Comparison of ENCODE assay signal across 11 mouse cellular contexts in the genomic region with DNA sequence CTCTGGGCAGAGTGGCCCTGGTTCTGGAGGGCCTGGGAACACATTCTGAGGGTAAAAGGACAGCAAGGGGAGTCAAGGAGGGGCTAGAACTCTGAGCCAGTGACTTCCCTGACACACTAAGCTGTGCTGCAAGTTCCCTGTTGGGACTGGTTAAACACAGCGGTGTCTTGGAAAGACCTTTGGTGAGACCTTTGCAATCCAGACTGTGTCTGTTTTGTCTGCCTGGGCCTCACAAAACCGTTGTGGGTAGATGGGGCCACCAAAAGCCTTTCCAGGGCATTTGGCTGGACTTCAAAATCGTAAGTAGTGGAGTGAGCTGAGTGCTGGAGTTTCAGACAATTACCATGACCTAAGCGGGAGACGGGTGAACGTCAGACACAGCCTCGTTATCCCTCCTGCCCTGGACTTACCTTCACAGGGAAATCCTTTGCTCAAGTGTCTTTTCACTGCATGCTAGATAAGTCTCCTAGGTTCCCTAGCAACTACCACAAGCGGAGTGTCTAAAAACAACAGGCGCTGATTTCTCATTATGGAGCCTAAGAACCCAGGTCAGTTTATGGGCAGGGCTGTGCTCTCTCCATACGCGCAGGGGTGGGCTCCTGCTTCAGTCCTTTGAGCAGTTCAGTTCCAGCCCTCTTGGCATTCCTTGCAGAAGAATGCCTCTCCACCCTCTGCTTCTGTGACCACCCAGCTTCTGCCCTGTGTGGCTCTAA.
DNase-seq lines count a peak whose midpoint lies in the region; ATAC-seq lines count a peak whose summit lies in the region.
"Had no signal": no experiment of that assay in that cellular context is flagged by ENCODE, and none has a peak within 500 bp of the region (broad histone marks: within the 10 kb centered on the region; RNA-seq: fewer than 3 reads in every experiment).

No protein-coding gene starts in this region.

- WGBS in kidney, embryonic 15.5 days = 59% methylated on average over 11 of the region's 11 CpGs
- 14% methylated on average over 11 of the region's 11 CpGs for WGBS in forebrain, embryonic 16.5 days
- WGBS in midbrain, embryonic 14.5 days = 18% methylated on average over 11 of the region's 11 CpGs
- 48% methylated on average over 11 of the region's 11 CpGs for WGBS in intestine, embryonic 15.5 days

- DNase-seq in kidney, postnatal 36 days = peak; percentile 15 to 16
- DNase-seq in cerebellum, adult 9-10 months = peak; percentile 59
- peak; percentile 52 for DNase-seq in midbrain, embryonic 14.5 days
- no peak for DNase-seq in ovary, postnatal 36 days (ENCODE audit: low spot score)
- no peak for DNase-seq in layer of hippocampus, adult 8-10 months (ENCODE audit: low spot score in 2 of 2)
- DNase-seq: kidney, adult 18-20 months had no signal

- no peak for ATAC-seq in kidney, embryonic 15.5 days (replicated peaks; ENCODE audit: low FRiP score)
- ATAC-seq in forebrain, embryonic 16.5 days = peak; percentile 54
- ATAC-seq in midbrain, embryonic 14.5 days (ENCODE audit: low FRiP score, low TSS enrichment) = peak; percentile 37; the same call in 1 of the 2 replicates
- no peak for ATAC-seq in intestine, embryonic 15.5 days
- ATAC-seq: liver, embryonic 12.5 days had no signal

- no peaks in the 10 kb centered on the region for H3K9me3 ChIP-seq in kidney, embryonic 15.5 days (replicated peaks)
- no peaks in the 10 kb centered on the region for H3K9me3 ChIP-seq in forebrain, embryonic 16.5 days (ENCODE audit: control insufficient read depth, low read length)
- H3K9me3 ChIP-seq in midbrain, embryonic 14.5 days (ENCODE audit: control insufficient read depth, low read length) = no peaks in the 10 kb centered on the region
- no peaks in the 10 kb centered on the region for H3K9me3 ChIP-seq in intestine, embryonic 15.5 days
- H3K9me3 ChIP-seq: liver, embryonic 12.5 days had no signal

- H3K4me3 ChIP-seq in kidney, embryonic 15.5 days (replicated peaks) = no peak overlapping the region
- H3K4me3 ChIP-seq in forebrain, embryonic 16.5 days (replicated peaks; ENCODE audit: low read length) = no peak overlapping the region
- no peak overlapping the region for H3K4me3 ChIP-seq in midbrain, embryonic 14.5 days (replicated peaks; ENCODE audit: low read depth, low read length)
- H3K4me3 ChIP-seq in intestine, embryonic 15.5 days (replicated peaks) = no peak overlapping the region
- H3K4me3 ChIP-seq: erythroblast, embryonic 14.5 days; liver, embryonic 12.5 days had no signal

- no peak overlapping the region for H3K4me2 ChIP-seq in kidney, embryonic 15.5 days
- peak overlapping the region; percentile 5; the same call in 1 of the 2 replicates for H3K4me2 ChIP-seq in forebrain, embryonic 16.5 days (ENCODE audit: low read length)
- H3K4me2 ChIP-seq in midbrain, embryonic 14.5 days (ENCODE audit: low read length) = no peak overlapping the region
- no peak overlapping the region for H3K4me2 ChIP-seq in intestine, embryonic 15.5 days (replicated peaks)
- H3K4me2 ChIP-seq: liver, embryonic 12.5 days had no signal

- no peaks in the 10 kb centered on the region for H3K36me3 ChIP-seq in kidney, embryonic 15.5 days
- H3K36me3 ChIP-seq in forebrain, embryonic 16.5 days (ENCODE audit: control insufficient read depth, insufficient read depth) = no peaks in the 10 kb centered on the region
- H3K36me3 ChIP-seq in midbrain, embryonic 14.5 days (ENCODE audit: control insufficient read depth, insufficient read depth, low read length) = no peaks in the 10 kb centered on the region
- H3K36me3 ChIP-seq in intestine, embryonic 15.5 days = no peaks in the 10 kb centered on the region
- H3K36me3 ChIP-seq: liver, embryonic 12.5 days had no signal

- H3K9ac ChIP-seq in kidney, embryonic 15.5 days = no peak overlapping the region
- no peak overlapping the region for H3K9ac ChIP-seq in forebrain, embryonic 16.5 days (replicated peaks; ENCODE audit: low read depth, low read length)
- H3K9ac ChIP-seq in midbrain, embryonic 14.5 days (replicated peaks; ENCODE audit: low read length) = no peak overlapping the region; the same call in 1 of the 2 replicates
- H3K9ac ChIP-seq in intestine, embryonic 15.5 days = no peak overlapping the region
- H3K9ac ChIP-seq: liver, embryonic 12.5 days had no signal

- H3K4me1 ChIP-seq in kidney, embryonic 15.5 days = peaks cover 5% of the 10 kb centered on the region
- H3K4me1 ChIP-seq in forebrain, embryonic 16.5 days (replicated peaks; ENCODE audit: control insufficient read depth, insufficient read depth, low read length) = peaks cover 20% of the 10 kb centered on the region
- H3K4me1 ChIP-seq in midbrain, embryonic 14.5 days (ENCODE audit: control insufficient read depth, insufficient read depth, low read length) = peaks cover 18% of the 10 kb centered on the region
- no peaks in the 10 kb centered on the region for H3K4me1 ChIP-seq in intestine, embryonic 15.5 days (replicated peaks)
- H3K4me1 ChIP-seq: liver, embryonic 12.5 days had no signal

- no peaks in the 10 kb centered on the region for H3K27me3 ChIP-seq in kidney, embryonic 15.5 days
- no peaks in the 10 kb centered on the region for H3K27me3 ChIP-seq in forebrain, embryonic 16.5 days (replicated peaks; ENCODE audit: control insufficient read depth, insufficient read depth, low read length)
- no peaks in the 10 kb centered on the region for H3K27me3 ChIP-seq in midbrain, embryonic 14.5 days (ENCODE audit: control insufficient read depth, insufficient read depth, low read length)
- no peaks in the 10 kb centered on the region for H3K27me3 ChIP-seq in intestine, embryonic 15.5 days (replicated peaks)
- H3K27me3 ChIP-seq: liver, embryonic 12.5 days had no signal

- no peak overlapping the region for H3K27ac ChIP-seq in kidney, embryonic 15.5 days
- no peak overlapping the region; the same call in 1 of the 2 replicates for H3K27ac ChIP-seq in forebrain, embryonic 16.5 days (ENCODE audit: low read length)
- peak overlapping the region; percentile 66; the same call in 1 of the 2 replicates for H3K27ac ChIP-seq in midbrain, embryonic 14.5 days (replicated peaks; ENCODE audit: low read depth, low read length)
- H3K27ac ChIP-seq in intestine, embryonic 15.5 days = no peak overlapping the region
- H3K27ac ChIP-seq: liver, embryonic 12.5 days had no signal

Comparison
In these comparisons a context has a peak if more than half of its experiments do, and no peak if none do; other contexts are left out.
1. DNase-seq: peak in kidney, postnatal 36 days (2 of 2), cerebellum, adult 9-10 months (single experiment) and midbrain, embryonic 14.5 days (single experiment); none in ovary, postnatal 36 days (single experiment) and layer of hippocampus, adult 8-10 months (0 of 2).
2. ATAC-seq: peak in forebrain, embryonic 16.5 days (single experiment) and midbrain, embryonic 14.5 days (single experiment); none in kidney, embryonic 15.5 days (single experiment) and intestine, embryonic 15.5 days (single experiment).